Mouse (Mus musculus) spleen, adult 2 months (tissue): Measurements from ENCODE around the gene Rnf26. TPM values are rescaled to one million over a fixed set of nuclear protein-coding genes. Genes with fewer than 3 reads are reported as not detected.
A peak's percentile ranks its signal among the peaks of the same experiment; 100 is the strongest.

Experiments
- DNase-seq, 2 experiments: peaks; one replicate each; pipeline versions ENCODE4 v3.0.0 to v3.0.0-alpha.2; 2012 to 2021; ENCODE audit warnings: low spot score in 2 of 2, low read depth in 1 of 2
- H3K27ac ChIP-seq: fragments of 200-500 bp; 2 replicates; pipeline ENCODE4 v1.5.1; 2012; ENCODE audit warnings: low read length, inconsistent platforms; ENCODE audit not compliant: insufficient read depth
- H3K27me3 ChIP-seq: fragments of 200-500 bp; 2 replicates; pipeline ENCODE4 v1.6.1; 2012; ENCODE audit warnings: mild to moderate bottlenecking, moderate library complexity, low read length, inconsistent platforms; ENCODE audit not compliant: control insufficient read depth, insufficient read depth
- H3K36me3 ChIP-seq: fragments of 200-500 bp; 2 replicates; pipeline ENCODE4 v1.6.1; 2012; ENCODE audit warnings: mild to moderate bottlenecking, low read length, inconsistent platforms; ENCODE audit not compliant: control insufficient read depth, insufficient read depth
- H3K4me1 ChIP-seq: fragments of 200-500 bp; 2 replicates; pipeline ENCODE4 v1.6.1; 2011; ENCODE audit warnings: inconsistent platforms; ENCODE audit not compliant: control insufficient read depth, insufficient read depth, insufficient read length
- H3K4me3 ChIP-seq: fragments of 200-500 bp; 2 replicates; pipeline ENCODE4 v1.5.1; 2011; ENCODE audit warnings: mild to moderate bottlenecking, inconsistent platforms; ENCODE audit not compliant: insufficient read depth, insufficient read length; ENCODE audit errors: extremely low read depth
- CTCF ChIP-seq: fragments of 200-500 bp; IDR thresholded peaks from 2 replicates; pipeline ENCODE4 v1.5.1; 2011; ENCODE audit warnings: mild to moderate bottlenecking, inconsistent platforms; ENCODE audit not compliant: insufficient read depth, insufficient read length, insufficient replicate concordance; ENCODE audit errors: extremely low read depth
- POLR2A ChIP-seq: fragments of 200-500 bp; IDR thresholded peaks from 2 replicates; pipeline ENCODE4 v1.6.1; 2011; ENCODE audit warnings: low read depth, low read length, inconsistent platforms
- WGBS: fragments of 180-500 bp; shearing (Covaris S2); methylation state at CpG from one replicate; pipeline ENCODE4 v1.1.7; 2018; 5-methylcytosine and 5-hydroxymethylcytosine counted together
- polyA plus RNA-seq: library from polyadenylated mRNA; depleted of rRNA; stranded (reverse); fragments of >200 nt; gene quantifications from 2 replicates; pipeline ENCODE4 v1.2.3, GENCODE M21; 2012

Rnf26 gene
- polyA plus RNA-seq, 1 experiment: 21.3 TPM

DNA sequence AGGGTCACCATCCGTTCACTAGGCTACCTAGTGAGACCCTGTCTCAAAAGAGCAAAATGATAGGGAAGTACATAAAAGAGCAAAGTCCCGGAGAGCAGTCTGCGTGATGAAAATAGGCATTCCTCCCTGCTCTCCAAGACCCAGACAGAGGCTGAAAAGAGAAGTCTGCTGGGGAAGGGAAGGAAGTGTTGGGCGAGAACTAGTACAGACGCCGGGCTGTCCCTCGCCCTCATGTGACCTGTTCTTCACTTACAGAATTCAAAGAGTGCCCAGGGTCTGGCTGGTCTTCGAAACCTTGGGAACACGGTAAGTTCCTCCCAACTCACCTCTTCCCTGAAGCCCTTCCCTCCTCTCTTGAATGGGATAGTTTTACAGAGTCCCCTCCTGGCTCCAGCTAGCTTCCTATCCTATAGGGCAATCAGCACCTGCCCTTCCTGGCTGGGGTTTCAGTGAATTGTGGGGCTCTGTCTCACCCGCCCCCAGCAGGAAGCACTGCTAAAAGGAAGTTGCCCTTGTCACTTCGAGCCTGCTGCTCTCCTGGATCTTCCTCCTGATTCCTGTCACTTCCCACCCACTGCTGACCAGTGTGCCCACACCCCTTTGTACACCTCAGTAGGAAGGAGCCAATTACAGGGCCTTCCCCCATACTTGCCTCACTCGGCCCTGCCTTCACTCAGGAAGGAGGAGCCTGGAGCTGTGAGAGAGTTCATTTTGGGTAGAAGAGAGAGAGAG is 24.3 kb downstream of the Rnf26 start:
- no peak for DNase-seq
- WGBS: 16% methylated on average over 12 of the region's 12 CpGs
- Histone ChIP-seq H3K27me3 (peaks cover 9% of the 10 kb centered on the region), H3K36me3 (no peaks in the 10 kb centered on the region), H3K4me3 (no peak overlapping the region), H3K4me1 (peaks cover 19% of the 10 kb centered on the region; the same call in 1 of the 2 replicates), H3K27ac (no peak overlapping the region)
- TF ChIP-seq POLR2A: no peak
- TF ChIP-seq CTCF: no peak

DNA sequence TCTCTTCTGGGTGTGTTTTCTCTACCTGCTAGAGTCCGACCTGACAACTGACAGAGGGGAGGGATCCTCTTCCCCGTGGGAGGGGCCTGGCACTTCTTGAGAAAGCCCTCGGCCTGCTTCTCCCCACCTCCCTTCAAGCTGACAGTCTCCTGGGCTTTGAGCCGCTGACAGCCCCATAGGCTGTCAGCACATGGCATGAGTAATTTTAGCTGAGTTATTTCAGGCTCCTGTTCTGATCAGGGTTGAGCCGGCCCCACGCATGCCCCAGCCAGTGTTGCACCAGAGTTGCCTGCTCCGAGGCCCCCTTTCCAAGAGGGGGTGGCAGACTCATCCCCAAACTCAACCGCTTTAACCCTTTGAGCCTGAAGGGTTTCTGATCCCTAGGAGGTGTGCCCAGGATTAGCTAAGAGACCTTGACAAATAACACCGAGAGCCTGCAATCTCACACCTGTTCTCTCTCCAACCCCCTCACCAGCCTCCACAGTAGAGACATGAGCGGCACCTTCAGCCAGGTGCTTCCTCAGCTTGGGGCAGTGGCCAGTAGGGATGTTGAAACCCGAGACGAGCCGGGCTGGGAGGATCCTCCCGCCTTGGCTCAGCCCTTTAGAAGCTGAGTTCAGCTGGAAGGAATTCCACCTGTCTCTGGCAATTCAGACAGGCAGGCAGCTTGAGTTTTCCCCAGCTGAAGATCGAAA is 25.4 kb downstream of the Rnf26 start:
- 24% methylated on average over 15 of the region's 15 CpGs for WGBS
- Histone ChIP-seq H3K27ac (no peak overlapping the region), H3K36me3 (no peaks in the 10 kb centered on the region), H3K27me3 (peaks cover 9% of the 10 kb centered on the region), H3K4me1 (peaks cover 18% of the 10 kb centered on the region; the same call in 1 of the 2 replicates), H3K4me3 (no peak overlapping the region)
- no peak for DNase-seq
- TF ChIP-seq CTCF (no peak), POLR2A (no peak)

GRCm38 (mm10) chr9:44086960-44087359 is 26.4 kb downstream of the Rnf26 start:
- Histone ChIP-seq H3K4me1 (peaks cover 18% of the 10 kb centered on the region; the same call in 1 of the 2 replicates), H3K27ac (no peak overlapping the region), H3K4me3 (no peak overlapping the region), H3K27me3 (peaks cover 9% of the 10 kb centered on the region), H3K36me3 (no peaks in the 10 kb centered on the region)
- TF ChIP-seq POLR2A (no peak), CTCF (no peak)
- DNase-seq: no peak
- WGBS: 87% methylated on average over 10 of the region's 10 CpGs

- H3K4me1 ChIP-seq: peaks cover 18% of the 10 kb centered on the region; the same call in 1 of the 2 replicates
- H3K36me3 ChIP-seq: no peaks in the 10 kb centered on the region
- peaks cover 9% of the 10 kb centered on the region for H3K27me3 ChIP-seq
- WGBS: 94% methylated on average over 15 of the region's 15 CpGs
- no peak for DNase-seq
- no peak overlapping the region for H3K4me3 ChIP-seq
- no peak for TF ChIP-seq CTCF
- TF ChIP-seq POLR2A: no peak
- no peak overlapping the region for H3K27ac ChIP-seq
Observed at GRCm38 (mm10) chr9:44085741-44086665, 27.3 kb downstream of the Rnf26 start.

GRCm38 (mm10) chr9:44085276-44085675 is 28.0 kb downstream of the Rnf26 start:
- peaks cover 18% of the 10 kb centered on the region; the same call in 1 of the 2 replicates for H3K4me1 ChIP-seq
- peaks cover 9% of the 10 kb centered on the region for H3K27me3 ChIP-seq

GRCm38 (mm10) chr9:44084659-44085229 is 28.6 kb downstream of the Rnf26 start:
- no peak overlapping the region for H3K27ac ChIP-seq
- H3K27me3 ChIP-seq: peaks cover 9% of the 10 kb centered on the region
- WGBS: under 1% methylated on average over 62 of the region's 62 CpGs
- TF ChIP-seq CTCF (no peak), POLR2A (no peak)
- DNase-seq: peak in 1 of 2 experiments; percentile 85
- H3K4me3 ChIP-seq: peak overlapping the region; percentile 67
- H3K4me1 ChIP-seq: peaks cover 18% of the 10 kb centered on the region; the same call in 1 of the 2 replicates
- H3K36me3 ChIP-seq: no peaks in the 10 kb centered on the region

More at GRCm38 (mm10) chr9:44085276-44085675, 28.0 kb downstream of the Rnf26 start:
- TF ChIP-seq CTCF (no peak), POLR2A (no peak)
- Histone ChIP-seq H3K27ac (no peak overlapping the region), H3K36me3 (no peaks in the 10 kb centered on the region), H3K4me3 (peak overlapping the region; percentile 67)
- 19% methylated on average over 10 of the region's 10 CpGs for WGBS
- DNase-seq: no peak
